Mouse (Mus musculus) intestine, embryonic 15.5 days (tissue): ENCODE measurements around the gene Mogat1. TPM values are rescaled to one million over a fixed set of nuclear protein-coding genes. Genes with fewer than 3 reads are reported as not detected.

Experiments
- ATAC-seq: fragments of 200-750 bp; cut with Nextera tagmentation; 2 replicates; pipeline ENCODE4 v1.8.0; 2017; ENCODE audit warnings: moderate TSS enrichment, moderate library complexity
- H3K27ac ChIP-seq: fragments of 300-500 bp; sonication (generic); 2 replicates; pipeline ENCODE4 v1.5.1; 2015; ENCODE audit warnings: mild to moderate bottlenecking, inconsistent platforms
- H3K27me3 ChIP-seq: fragments of 300-500 bp; sonication (generic); replicated peaks from 2 replicates; pipeline ENCODE4 v1.6.1; 2015; ENCODE audit warnings: inconsistent platforms
- H3K36me3 ChIP-seq: fragments of 300-500 bp; sonication (generic); 2 replicates; pipeline ENCODE4 v1.6.1; 2015; ENCODE audit warnings: inconsistent platforms
- H3K4me1 ChIP-seq: fragments of 300-500 bp; sonication (generic); replicated peaks from 2 replicates; pipeline ENCODE4 v1.6.1; 2015; ENCODE audit warnings: inconsistent platforms
- H3K4me2 ChIP-seq: fragments of 300-500 bp; sonication (generic); replicated peaks from 2 replicates; pipeline ENCODE4 v1.6.1; 2015; ENCODE audit warnings: mild to moderate bottlenecking, inconsistent platforms
- H3K4me3 ChIP-seq: fragments of 300-500 bp; sonication (generic); replicated peaks from 2 replicates; pipeline ENCODE4 v1.5.1; 2015; ENCODE audit warnings: inconsistent platforms
- H3K9ac ChIP-seq: fragments of 300-500 bp; sonication (generic); 2 replicates; pipeline ENCODE4 v1.6.1; 2015; ENCODE audit warnings: inconsistent platforms
- H3K9me3 ChIP-seq: fragments of 300-500 bp; sonication (generic); 2 replicates; pipeline ENCODE4 v1.6.1; 2016; ENCODE audit warnings: inconsistent platforms
- WGBS: fragments of 180-500 bp; shearing (Covaris S2); methylation state at CpG from one replicate; pipeline ENCODE4 v1.1.7; 2015; 5-methylcytosine and 5-hydroxymethylcytosine counted together
- polyA plus RNA-seq: library from polyadenylated mRNA; unstranded; fragments of >200 nt; fragmentation: Nextera tagmentation; extraction: Ambion mirVana; gene quantifications from 2 replicates; pipeline ENCODE4 v1.2.1, GENCODE M21; 2015

Mogat1 gene
- polyA plus RNA-seq, 1 experiment from 2014 or later: not detected

GRCm38 (mm10) chr1:78512756-78513155 is 2.0 kb downstream of the Mogat1 start:
- Histone ChIP-seq H3K9ac (no peak overlapping the region), H3K4me2 (no peak overlapping the region), H3K27ac (no peak overlapping the region), H3K9me3 (no peaks in the 10 kb centered on the region; the same call in 1 of the 2 replicates), H3K36me3 (no peaks in the 10 kb centered on the region), H3K4me1 (0 out of 2 replicates have a peak, but pooled peaks cover 4% of the 10 kb centered on the region), H3K27me3 (no peaks in the 10 kb centered on the region), H3K4me3 (no peak overlapping the region)
- ATAC-seq: no peak
- 81% methylated on average over 8 of the region's 8 CpGs for WGBS

DNA sequence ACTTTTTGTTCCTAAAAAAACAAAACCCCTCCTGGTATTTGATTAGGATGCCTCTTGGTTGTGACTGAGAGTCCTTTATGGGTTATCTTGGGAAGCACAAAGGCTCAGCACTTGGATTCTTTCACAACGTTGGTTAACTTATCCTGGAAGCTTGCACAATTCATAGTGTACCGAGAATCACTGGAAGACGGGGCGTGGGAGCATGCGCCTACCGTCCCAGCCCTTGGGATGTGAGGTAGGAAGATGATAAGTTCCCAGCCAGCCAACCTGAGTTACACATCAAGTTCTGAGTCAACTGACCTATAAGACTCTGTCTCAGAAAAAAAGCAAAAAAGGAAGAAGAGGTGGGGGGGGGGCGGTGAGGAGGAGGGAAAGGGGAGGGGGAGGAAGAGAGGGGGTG is 8.1 kb downstream of the Mogat1 start:
- no peak overlapping the region for H3K9ac ChIP-seq
- no peaks in the 10 kb centered on the region for H3K36me3 ChIP-seq
- no peaks in the 10 kb centered on the region; the same call in 1 of the 2 replicates for H3K9me3 ChIP-seq
- no peaks in the 10 kb centered on the region for H3K27me3 ChIP-seq
- no peak overlapping the region for H3K27ac ChIP-seq
- no peak overlapping the region for H3K4me3 ChIP-seq
- H3K4me2 ChIP-seq: no peak overlapping the region
- no peaks in the 10 kb centered on the region for H3K4me1 ChIP-seq
- 78% methylated on average over 7 of the region's 7 CpGs for WGBS
- ATAC-seq: no peak

GRCm38 (mm10) chr1:78525189-78525886 is 14.5 kb downstream of the Mogat1 start:
- Histone ChIP-seq H3K9me3 (no peaks in the 10 kb centered on the region), H3K4me1 (no peaks in the 10 kb centered on the region), H3K27ac (no peak overlapping the region), H3K9ac (no peak overlapping the region), H3K36me3 (no peaks in the 10 kb centered on the region), H3K4me2 (no peak overlapping the region), H3K4me3 (no peak overlapping the region), H3K27me3 (no peaks in the 10 kb centered on the region)
- ATAC-seq: no peak
- WGBS: 48% methylated on average over 23 of the region's 23 CpGs

DNA sequence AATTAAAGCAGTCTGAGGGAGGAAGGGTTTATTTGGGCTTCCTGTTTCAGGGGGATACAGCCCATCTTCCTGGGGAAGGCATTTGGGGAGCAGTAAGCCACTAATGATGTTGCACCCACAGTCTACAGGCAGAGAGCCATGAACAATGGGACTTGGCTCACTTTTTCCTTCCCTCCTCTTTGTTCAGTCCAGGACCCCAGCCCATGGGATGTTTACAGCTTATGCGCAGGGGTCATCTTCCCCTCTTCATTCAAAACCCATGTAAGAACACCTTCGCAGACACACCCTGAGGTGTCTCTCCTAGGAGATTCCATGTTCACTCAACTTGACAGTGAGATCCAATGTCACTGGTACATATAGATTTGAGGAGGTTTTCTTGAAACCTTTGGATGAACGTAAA is 17.6 kb downstream of the Mogat1 start:
- WGBS: 92% methylated on average over 3 of the region's 3 CpGs
- no peaks in the 10 kb centered on the region for H3K36me3 ChIP-seq
- H3K9ac ChIP-seq: no peak overlapping the region
- no peak for ATAC-seq
- no peak overlapping the region for H3K27ac ChIP-seq
- no peaks in the 10 kb centered on the region for H3K27me3 ChIP-seq
- no peak overlapping the region for H3K4me3 ChIP-seq
- H3K9me3 ChIP-seq: no peaks in the 10 kb centered on the region
- no peaks in the 10 kb centered on the region for H3K4me1 ChIP-seq
- no peak overlapping the region for H3K4me2 ChIP-seq

DNA sequence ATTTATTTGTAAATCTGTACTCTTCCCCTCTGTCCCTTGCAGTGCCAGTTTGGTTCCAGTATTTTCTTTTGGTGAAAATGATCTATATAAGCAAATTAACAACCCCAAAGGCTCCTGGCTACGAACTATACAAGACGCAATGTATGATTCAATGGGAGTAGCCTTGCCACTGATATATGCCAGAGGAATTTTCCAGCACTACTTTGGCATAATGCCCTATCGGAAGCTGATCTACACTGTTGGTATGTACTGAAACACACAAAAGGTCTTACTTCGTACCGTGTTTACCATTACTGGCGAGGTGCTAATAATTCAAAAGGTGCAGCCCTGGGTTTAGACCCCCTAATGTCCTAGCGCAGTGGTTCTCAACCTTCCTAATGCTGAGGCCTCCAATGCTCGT is 18.2 kb downstream of the Mogat1 start:
- Histone ChIP-seq H3K4me3 (no peak overlapping the region), H3K27ac (no peak overlapping the region), H3K4me1 (no peaks in the 10 kb centered on the region), H3K4me2 (no peak overlapping the region), H3K27me3 (no peaks in the 10 kb centered on the region), H3K9me3 (no peaks in the 10 kb centered on the region), H3K36me3 (no peaks in the 10 kb centered on the region), H3K9ac (no peak overlapping the region)
- 86% methylated on average over 8 of the region's 8 CpGs for WGBS
- ATAC-seq: no peak

- WGBS: 72% methylated on average over 7 of the region's 7 CpGs
- Histone ChIP-seq H3K4me2 (no peak overlapping the region), H3K4me1 (no peaks in the 10 kb centered on the region), H3K9ac (no peak overlapping the region), H3K9me3 (no peaks in the 10 kb centered on the region), H3K27me3 (no peaks in the 10 kb centered on the region), H3K36me3 (no peaks in the 10 kb centered on the region), H3K27ac (no peak overlapping the region), H3K4me3 (no peak overlapping the region)
- no peak for ATAC-seq
Measured at GRCm38 (mm10) chr1:78530500-78531215, 19.9 kb downstream of the Mogat1 start.

DNA sequence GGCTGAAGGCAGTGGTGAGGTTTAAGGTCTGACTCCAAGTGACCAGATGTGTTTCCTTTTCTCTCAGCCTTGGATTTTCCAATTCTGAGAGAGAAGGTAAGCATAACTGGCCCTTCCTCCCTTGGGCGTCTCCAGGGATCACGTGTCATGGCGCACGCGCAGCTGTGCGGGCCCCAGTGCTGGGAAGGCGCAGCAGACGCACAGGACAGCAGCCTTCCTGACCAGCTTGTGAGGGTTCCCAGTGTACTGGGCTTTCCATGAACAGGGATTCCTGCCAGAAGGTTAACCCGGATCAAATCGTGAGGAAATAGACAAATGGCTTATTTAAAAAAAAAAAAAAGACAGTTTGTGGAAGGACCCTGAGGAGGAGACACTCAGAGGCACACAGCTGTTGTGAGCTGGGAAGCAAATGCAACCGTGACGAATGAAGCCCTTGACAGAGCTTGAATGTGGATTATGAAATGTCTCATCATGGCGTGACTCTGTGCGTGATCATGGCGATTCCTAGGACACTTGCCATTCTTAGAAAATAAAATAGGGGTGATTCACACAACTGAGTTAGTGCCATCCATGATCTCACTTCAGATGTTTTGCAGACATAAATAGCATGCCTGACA is 21.5 kb downstream of the Mogat1 start:
- Histone ChIP-seq H3K27me3 (no peaks in the 10 kb centered on the region), H3K9me3 (no peaks in the 10 kb centered on the region), H3K4me1 (no peaks in the 10 kb centered on the region), H3K9ac (no peak overlapping the region), H3K4me3 (no peak overlapping the region), H3K27ac (no peak overlapping the region), H3K36me3 (no peaks in the 10 kb centered on the region), H3K4me2 (no peak overlapping the region)
- no peak for ATAC-seq
- WGBS: 79% methylated on average over 15 of the region's 15 CpGs

DNA sequence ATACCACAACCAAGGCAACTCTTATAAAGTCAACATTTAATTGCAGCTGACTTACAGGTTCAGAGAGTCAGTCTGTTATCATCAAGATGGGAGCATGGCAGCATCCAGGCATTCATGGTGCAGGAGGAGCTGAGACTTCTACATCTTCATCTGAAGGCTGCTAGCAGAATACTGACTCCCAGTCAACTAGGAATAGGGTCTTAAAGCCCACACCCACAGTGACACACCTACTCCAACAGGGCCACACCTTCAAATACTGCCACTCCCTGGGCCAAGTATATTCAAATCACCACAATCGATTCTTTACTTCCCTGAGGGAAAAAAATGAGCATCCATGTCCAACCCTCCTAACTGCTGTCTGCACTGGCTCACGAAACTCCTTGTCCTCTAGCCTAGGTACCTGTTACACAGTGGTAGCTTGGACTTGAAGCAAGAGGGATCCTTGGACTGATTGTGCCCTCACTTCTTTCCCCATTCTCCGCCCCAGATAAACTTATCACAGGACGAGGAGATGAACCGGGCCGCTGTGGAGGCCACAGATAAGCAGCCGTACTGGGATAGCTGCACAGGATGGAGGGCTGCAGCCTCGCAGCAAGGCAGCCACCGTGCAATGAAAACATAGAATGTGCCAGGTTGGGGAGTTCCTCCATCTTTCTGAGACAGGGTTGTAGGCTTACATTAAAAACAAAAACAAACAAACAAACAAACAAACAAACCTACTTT is 23.8 kb downstream of the Mogat1 start:
- WGBS: 80% methylated on average over 9 of the region's 9 CpGs

DNA sequence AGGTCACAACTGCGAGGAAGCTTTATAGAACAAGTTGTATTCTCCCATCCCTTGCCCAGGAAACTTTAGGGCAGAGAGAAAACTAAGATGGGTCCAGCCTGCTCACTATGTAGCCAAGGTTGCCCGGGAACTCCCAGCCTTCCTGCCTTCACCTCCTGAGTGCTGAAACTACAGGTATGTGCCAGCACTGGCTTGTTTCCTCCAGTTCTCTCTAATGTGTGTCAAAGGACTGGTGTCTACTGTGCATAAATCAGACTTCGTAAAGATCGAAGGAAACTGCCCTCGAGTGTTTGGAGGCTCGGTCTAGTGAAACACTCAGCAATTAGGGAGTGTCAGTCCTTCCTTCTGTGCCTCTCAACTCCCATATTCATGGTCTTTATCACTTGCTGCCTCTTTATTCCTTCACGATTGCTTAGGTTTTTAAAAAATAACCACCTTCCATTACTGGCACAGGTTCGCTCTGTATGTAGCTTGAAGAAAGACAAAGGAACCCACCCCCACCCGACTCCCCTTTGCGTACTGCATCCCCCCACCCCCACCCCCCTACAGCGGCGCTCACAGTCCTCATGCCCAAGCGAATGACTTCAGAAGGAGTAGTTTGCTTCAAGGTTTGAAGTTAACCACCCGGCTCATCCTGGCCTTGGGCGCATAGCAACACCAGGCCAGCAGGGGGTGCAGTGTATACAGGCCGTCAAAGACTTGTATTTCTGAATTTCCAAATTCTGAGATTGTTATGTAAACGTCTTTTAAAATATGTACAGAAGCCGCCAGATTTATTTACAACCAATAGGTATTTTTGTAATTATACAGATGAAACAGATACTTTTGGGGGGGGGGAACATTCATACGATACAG is 25.7 kb downstream of the Mogat1 start:
- Histone ChIP-seq H3K9ac (no peak overlapping the region), H3K27ac (no peak overlapping the region), H3K9me3 (no peaks in the 10 kb centered on the region), H3K36me3 (no peaks in the 10 kb centered on the region), H3K4me1 (no peaks in the 10 kb centered on the region), H3K4me3 (no peak overlapping the region), H3K4me2 (peak overlapping the region; percentile 51), H3K27me3 (no peaks in the 10 kb centered on the region)
- 26% methylated on average over 19 of the region's 19 CpGs for WGBS
- ATAC-seq: peak; percentile 61; the same call in 1 of the 2 replicates

More for the DNA sequence above, 23.8 kb downstream of the Mogat1 start:
- no peaks in the 10 kb centered on the region for H3K27me3 ChIP-seq
- no peaks in the 10 kb centered on the region for H3K36me3 ChIP-seq
- ATAC-seq: no peak
- no peaks in the 10 kb centered on the region for H3K9me3 ChIP-seq
- H3K4me2 ChIP-seq: no peak overlapping the region
- H3K4me3 ChIP-seq: no peak overlapping the region
- no peak overlapping the region for H3K27ac ChIP-seq
- H3K4me1 ChIP-seq: no peaks in the 10 kb centered on the region
- no peak overlapping the region for H3K9ac ChIP-seq

DNA sequence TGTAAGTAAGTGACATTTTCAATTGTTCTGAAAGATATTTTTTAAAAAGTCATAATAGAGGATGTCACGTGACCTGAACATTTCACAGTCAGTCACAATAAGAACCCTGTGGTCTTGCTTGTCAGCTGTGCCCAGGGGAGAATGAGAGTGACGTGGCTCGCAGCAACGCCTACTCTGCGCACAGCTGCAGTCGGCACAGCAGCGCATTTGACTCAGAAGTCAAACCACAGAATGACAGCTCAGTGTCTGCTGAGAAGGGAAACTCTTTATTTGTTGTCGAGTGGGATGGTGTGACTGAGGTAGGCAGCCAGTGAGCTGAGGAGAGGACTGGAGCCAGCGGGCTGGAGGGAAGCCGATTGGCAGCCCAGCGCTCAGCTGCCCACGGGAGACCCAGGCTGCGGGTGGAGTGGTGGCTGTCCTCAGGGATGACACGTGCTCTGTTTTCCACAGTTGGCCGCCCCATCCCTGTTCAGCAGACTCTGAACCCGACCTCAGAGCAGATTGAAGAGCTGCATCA is 26.8 kb downstream of the Mogat1 start:
- no peaks in the 10 kb centered on the region for H3K4me1 ChIP-seq
- ATAC-seq: peak; percentile 59
- H3K9ac ChIP-seq: no peak overlapping the region
- WGBS: 40% methylated on average over 16 of the region's 16 CpGs
- H3K36me3 ChIP-seq: no peaks in the 10 kb centered on the region
- H3K4me3 ChIP-seq: peak overlapping the region; percentile 25
- peak overlapping the region; percentile 51 for H3K4me2 ChIP-seq
- no peaks in the 10 kb centered on the region for H3K9me3 ChIP-seq
- H3K27me3 ChIP-seq: no peaks in the 10 kb centered on the region
- H3K27ac ChIP-seq: no peak overlapping the region

DNA sequence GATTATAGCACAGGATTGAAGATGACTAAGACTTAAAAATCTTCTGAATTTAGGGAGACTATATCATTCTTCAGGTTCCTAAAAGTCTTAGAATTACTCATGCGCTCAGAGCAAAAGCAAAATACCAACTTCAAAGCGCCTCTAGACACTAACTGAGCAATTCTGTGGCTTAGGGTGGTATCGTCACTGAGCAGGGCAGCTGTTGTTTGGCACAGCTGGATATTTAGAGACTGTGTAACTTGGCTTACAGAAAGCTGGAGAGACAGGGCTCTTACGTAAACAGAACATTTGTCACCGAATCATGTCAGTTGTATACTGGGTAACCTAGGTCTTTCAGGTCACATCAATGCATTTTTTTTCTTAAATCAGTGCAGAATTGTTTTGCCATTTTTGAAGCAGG is 27.6 kb downstream of the Mogat1 start:
- Histone ChIP-seq H3K4me3 (no peak overlapping the region), H3K4me1 (no peaks in the 10 kb centered on the region), H3K4me2 (no peak overlapping the region), H3K9ac (no peak overlapping the region), H3K36me3 (no peaks in the 10 kb centered on the region), H3K27me3 (no peaks in the 10 kb centered on the region), H3K27ac (no peak overlapping the region), H3K9me3 (no peaks in the 10 kb centered on the region)
- 60% methylated on average over 5 of the region's 5 CpGs for WGBS
- ATAC-seq: no peak
